Mouse (Mus musculus) hindbrain, embryonic 12.5 days (tissue): ENCODE data around the gene Gm12845. TPM values are rescaled to one million over a fixed set of nuclear protein-coding genes. Genes with fewer than 3 reads are reported as not detected.

ENCODE experiments used
- ATAC-seq: fragments of 200-750 bp; cut with Nextera tagmentation; 2 replicates; pipeline ENCODE4 v1.8.0; 2017; ENCODE audit warnings: moderate TSS enrichment; ENCODE audit not compliant: low FRiP score
- H3K27ac ChIP-seq: fragments of 300-500 bp; sonication (generic); 2 replicates; pipeline ENCODE4 v1.5.1; 2016; ENCODE audit warnings: mild to moderate bottlenecking
- H3K27me3 ChIP-seq: fragments of 300-500 bp; sonication (generic); 2 replicates; pipeline ENCODE4 v1.6.1; 2016; ENCODE audit warnings: mild to moderate bottlenecking
- H3K36me3 ChIP-seq: fragments of 300-500 bp; sonication (generic); 2 replicates; pipeline ENCODE4 v1.6.1; 2016; ENCODE audit warnings: mild to moderate bottlenecking
- H3K4me1 ChIP-seq: fragments of 300-500 bp; sonication (generic); 2 replicates; pipeline ENCODE4 v1.6.1; 2016
- H3K4me2 ChIP-seq: fragments of 300-500 bp; sonication (generic); replicated peaks from 2 replicates; pipeline ENCODE4 v1.6.1; 2016; ENCODE audit warnings: mild to moderate bottlenecking
- H3K4me3 ChIP-seq: fragments of 300-500 bp; sonication (generic); 2 replicates; pipeline ENCODE4 v1.5.1; 2016; ENCODE audit warnings: mild to moderate bottlenecking
- H3K9ac ChIP-seq: fragments of 300-500 bp; sonication (generic); 2 replicates; pipeline ENCODE4 v1.6.1; 2016; ENCODE audit warnings: mild to moderate bottlenecking, moderate library complexity
- H3K9me3 ChIP-seq: fragments of 300-500 bp; sonication (generic); replicated peaks from 2 replicates; pipeline ENCODE4 v1.6.1; 2016; ENCODE audit warnings: mild to moderate bottlenecking
- WGBS: fragments of 180-500 bp; shearing (Covaris S2); methylation state at CpG from one replicate; pipeline ENCODE4 v1.1.7; 2016; 5-methylcytosine and 5-hydroxymethylcytosine counted together
- polyA plus RNA-seq: library from polyadenylated mRNA; unstranded; fragments of >200 nt; fragmentation: Nextera tagmentation; extraction: Ambion mirVana; gene quantifications from 2 replicates; pipeline ENCODE4 v1.2.1, GENCODE M21; 2016

Gm12845 gene
- polyA plus RNA-seq = not detected in 2 replicates

GRCm38 (mm10) chr4:117724112-117724511 lies at the start of gene Gm12845:
Gene Gm12845 (plus strand): TSS chr4:117724412.
- 85% methylated on average over 1 of the region's 1 CpGs for WGBS

GRCm38 (mm10) chr4:117676903-117677302 lies 47.3 kb upstream of the Gm12845 start:
- Histone ChIP-seq H3K4me1 (peaks cover 13% of the 10 kb centered on the region), H3K27me3 (no peaks in the 10 kb centered on the region), H3K9me3 (no peaks in the 10 kb centered on the region), H3K27ac (no peak overlapping the region), H3K9ac (no peak overlapping the region), H3K4me2 (no peak overlapping the region), H3K36me3 (peaks cover 80% of the 10 kb centered on the region), H3K4me3 (no peak overlapping the region)
- peak; percentile 49 for ATAC-seq
- WGBS = 16% methylated on average over 3 of the region's 3 CpGs

More at GRCm38 (mm10) chr4:117724112-117724511, at the start of gene Gm12845:
- no peak for ATAC-seq
- Histone ChIP-seq H3K9ac (no peak within 1 kb of the TSS), H3K27ac (no peak within 1 kb of the TSS), H3K4me2 (no peak within 1 kb of the TSS), H3K9me3 (no peaks in the 10 kb centered on the region), H3K36me3 (no peaks in the 10 kb centered on the region), H3K4me3 (no peak within 1 kb of the TSS), H3K27me3 (no peaks in the 10 kb centered on the region), H3K4me1 (no peaks in the 10 kb centered on the region)

- peak overlapping the region; percentile 93; the same call in 1 of the 2 replicates for H3K9ac ChIP-seq
- H3K4me2 ChIP-seq = peak overlapping the region; percentile 93
- H3K36me3 ChIP-seq = peaks cover 48% of the 10 kb centered on the region
- H3K4me3 ChIP-seq = peak overlapping the region; percentile 90
- H3K27me3 ChIP-seq = no peaks in the 10 kb centered on the region
- 87% methylated on average over 6 of the region's 6 CpGs for WGBS
- H3K27ac ChIP-seq = no peak overlapping the region
- no peak for ATAC-seq
- no peaks in the 10 kb centered on the region for H3K9me3 ChIP-seq
- H3K4me1 ChIP-seq = peaks cover 13% of the 10 kb centered on the region
Measured at GRCm38 (mm10) chr4:117680963-117681362, 43.2 kb upstream of the Gm12845 start.

GRCm38 (mm10) chr4:117681931-117682461 lies 42.2 kb upstream of the Gm12845 start, which contains the start of gene Dmap1:
Gene Dmap1 (minus strand): TSS chr4:117682273.
- Histone ChIP-seq H3K4me3 (peak within 1 kb of the TSS; percentile 90), H3K4me2 (peak within 1 kb of the TSS; percentile 93), H3K9me3 (no peaks in the 10 kb centered on the region), H3K27ac (peak within 1 kb of the TSS; percentile 36), H3K9ac (peak within 1 kb of the TSS; percentile 93), H3K27me3 (no peaks in the 10 kb centered on the region), H3K36me3 (peaks cover 39% of the 10 kb centered on the region), H3K4me1 (peaks cover 13% of the 10 kb centered on the region)
- ATAC-seq = peak; percentile 90
- under 1% methylated on average over 33 of the region's 33 CpGs for WGBS

- Histone ChIP-seq H3K27me3 (no peaks in the 10 kb centered on the region), H3K9me3 (no peaks in the 10 kb centered on the region), H3K27ac (peak overlapping the region; percentile 36), H3K9ac (peak overlapping the region; percentile 93; the same call in 1 of the 2 replicates), H3K4me2 (peak overlapping the region; percentile 93), H3K4me1 (peaks cover 13% of the 10 kb centered on the region), H3K4me3 (peak overlapping the region; percentile 90), H3K36me3 (peaks cover 35% of the 10 kb centered on the region)
- peak; percentile 54 for ATAC-seq
Measured at GRCm38 (mm10) chr4:117682463-117682862, 41.7 kb upstream of the Gm12845 start.

- no peak overlapping the region for H3K27ac ChIP-seq
Measured at GRCm38 (mm10) chr4:117683048-117683768, 41.0 kb upstream of the Gm12845 start.

GRCm38 (mm10) chr4:117686354-117686753 lies 37.9 kb upstream of the Gm12845 start:
- 84% methylated on average over 4 of the region's 4 CpGs for WGBS
- Histone ChIP-seq H3K9me3 (no peaks in the 10 kb centered on the region), H3K4me3 (no peak overlapping the region), H3K27ac (no peak overlapping the region), H3K27me3 (no peaks in the 10 kb centered on the region), H3K4me2 (no peak overlapping the region), H3K4me1 (peaks cover 8% of the 10 kb centered on the region), H3K9ac (no peak overlapping the region), H3K36me3 (no peaks in the 10 kb centered on the region)
- ATAC-seq = no peak

More at GRCm38 (mm10) chr4:117683048-117683768, 41.0 kb upstream of the Gm12845 start:
- 79% methylated on average over 6 of the region's 6 CpGs for WGBS
- Histone ChIP-seq H3K9ac (no peak overlapping the region), H3K36me3 (peaks cover 28% of the 10 kb centered on the region), H3K4me1 (peaks cover 13% of the 10 kb centered on the region), H3K9me3 (no peaks in the 10 kb centered on the region), H3K4me2 (peak overlapping the region; percentile 93; the same call in 1 of the 2 replicates), H3K4me3 (no peak overlapping the region), H3K27me3 (no peaks in the 10 kb centered on the region)
- no peak for ATAC-seq

- no peak for ATAC-seq
- H3K9me3 ChIP-seq = no peaks in the 10 kb centered on the region
Measured at GRCm38 (mm10) chr4:117705361-117705760, 18.9 kb upstream of the Gm12845 start.

GRCm38 (mm10) chr4:117708780-117709550 lies 15.2 kb upstream of the Gm12845 start:
- Histone ChIP-seq H3K36me3 (no peaks in the 10 kb centered on the region), H3K9me3 (no peaks in the 10 kb centered on the region), H3K27ac (no peak overlapping the region), H3K4me3 (no peak overlapping the region), H3K27me3 (no peaks in the 10 kb centered on the region), H3K4me2 (no peak overlapping the region), H3K9ac (no peak overlapping the region), H3K4me1 (no peaks in the 10 kb centered on the region)
- ATAC-seq = no peak
- 79% methylated on average over 3 of the region's 3 CpGs for WGBS

More at GRCm38 (mm10) chr4:117705361-117705760, 18.9 kb upstream of the Gm12845 start:
- no peaks in the 10 kb centered on the region for H3K27me3 ChIP-seq
- H3K4me1 ChIP-seq = no peaks in the 10 kb centered on the region
- no peaks in the 10 kb centered on the region for H3K36me3 ChIP-seq
- no peak overlapping the region for H3K4me3 ChIP-seq
- H3K4me2 ChIP-seq = no peak overlapping the region
- H3K9ac ChIP-seq = no peak overlapping the region
- H3K27ac ChIP-seq = no peak overlapping the region
- 7% methylated on average over 7 of the region's 7 CpGs for WGBS

GRCm38 (mm10) chr4:117712314-117712713 lies 11.9 kb upstream of the Gm12845 start:
- WGBS = 86% methylated on average over 3 of the region's 3 CpGs
- H3K9ac ChIP-seq = no peak overlapping the region
- no peak overlapping the region for H3K27ac ChIP-seq
- H3K27me3 ChIP-seq = no peaks in the 10 kb centered on the region
- H3K4me1 ChIP-seq = no peaks in the 10 kb centered on the region
- ATAC-seq = no peak
- H3K36me3 ChIP-seq = no peaks in the 10 kb centered on the region
- H3K4me3 ChIP-seq = no peak overlapping the region
- H3K9me3 ChIP-seq = no peaks in the 10 kb centered on the region
- no peak overlapping the region for H3K4me2 ChIP-seq

GRCm38 (mm10) chr4:117713303-117714098 lies 10.7 kb upstream of the Gm12845 start:
- WGBS = 85% methylated on average over 6 of the region's 6 CpGs

More at GRCm38 (mm10) chr4:117713303-117714098, 10.7 kb upstream of the Gm12845 start:
- no peaks in the 10 kb centered on the region for H3K36me3 ChIP-seq
- no peaks in the 10 kb centered on the region for H3K9me3 ChIP-seq
- no peaks in the 10 kb centered on the region for H3K4me1 ChIP-seq
- H3K4me2 ChIP-seq = no peak overlapping the region
- ATAC-seq = no peak
- H3K4me3 ChIP-seq = no peak overlapping the region
- no peak overlapping the region for H3K9ac ChIP-seq
- no peak overlapping the region for H3K27ac ChIP-seq
- no peaks in the 10 kb centered on the region for H3K27me3 ChIP-seq
